Mouse (Mus musculus) gastrocnemius, postnatal 10 days (tissue): ENCODE results near the gene Fam122a. TPM values are rescaled to one million over a fixed set of nuclear protein-coding genes. Genes with fewer than 3 reads are reported as not detected.

ENCODE experiments used
- DNase-seq: peaks from one replicate; pipeline ENCODE4 v3.0.0; 2021; ENCODE audit warnings: mixed read lengths
- long read RNA-seq, 2 experiments: library from polyadenylated mRNA; stranded (forward); transcript quantifications; one replicate each; pipeline ENCODE4 v2.0.0; 2021
- total RNA-seq, 2 experiments: library from RNA; stranded (reverse); gene quantifications; 2 replicates each; pipeline ENCODE4 v1.2.3; 2021

The Fam122a gene
- total RNA-seq: 10 to 100 TPM; 20.3 to 22.8 TPM
- long read RNA-seq, experiment 1, transcript Fam122a-201 (1 exons, 855 nt): major isoform, 14 of 14 reads
- long read RNA-seq, experiment 1, partial matches to known transcripts: 0 of 14 reads
- long read RNA-seq, experiment 1, other reads (novel, unspliced or antisense): 0 of 14 reads
- long read RNA-seq, experiment 2, transcript Fam122a-201 (1 exons, 855 nt): major isoform, 21 of 21 reads
- long read RNA-seq, experiment 2, partial matches to known transcripts: 0 of 21 reads
- long read RNA-seq, experiment 2, other reads (novel, unspliced or antisense): 0 of 21 reads

- peak; percentile 94 for DNase-seq
Observed at GRCm38 (mm10) chr19:24476929-24477882, at the start of gene Fam122a. TSS of gene Fam122a (minus strand) at chr19:24477356.

GRCm38 (mm10) chr19:24523476-24524313 is 46.5 kb upstream of the Fam122a start:
- DNase-seq: no peak

- no peak for DNase-seq
Observed at GRCm38 (mm10) chr19:24521997-24522396, 44.8 kb upstream of the Fam122a start.

DNA sequence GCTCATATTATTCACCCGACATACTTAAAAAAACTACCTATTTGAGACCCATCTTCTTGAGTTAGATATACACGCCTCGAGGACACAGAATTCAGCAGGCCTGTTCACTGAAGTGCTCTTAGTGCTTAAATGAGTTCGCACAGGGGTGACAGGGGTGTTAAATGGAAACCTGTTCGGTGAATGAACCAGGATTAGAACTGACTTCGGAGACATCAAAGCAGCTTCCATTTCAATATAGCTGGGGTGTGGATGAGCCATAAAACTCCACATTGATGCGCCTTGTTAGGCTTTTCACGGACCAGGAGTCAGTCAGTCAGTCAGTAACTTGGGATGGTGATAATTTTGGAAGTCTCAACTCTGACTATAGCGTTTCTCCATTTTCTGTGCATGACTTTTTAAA is 44.0 kb upstream of the Fam122a start:
- DNase-seq: no peak

- DNase-seq: no peak
Observed at GRCm38 (mm10) chr19:24519732-24520409, 42.7 kb upstream of the Fam122a start.

- DNase-seq: no peak
Observed at GRCm38 (mm10) chr19:24518384-24518783, 41.2 kb upstream of the Fam122a start.

GRCm38 (mm10) chr19:24517057-24517456 is 39.9 kb upstream of the Fam122a start:
- DNase-seq: no peak

DNA sequence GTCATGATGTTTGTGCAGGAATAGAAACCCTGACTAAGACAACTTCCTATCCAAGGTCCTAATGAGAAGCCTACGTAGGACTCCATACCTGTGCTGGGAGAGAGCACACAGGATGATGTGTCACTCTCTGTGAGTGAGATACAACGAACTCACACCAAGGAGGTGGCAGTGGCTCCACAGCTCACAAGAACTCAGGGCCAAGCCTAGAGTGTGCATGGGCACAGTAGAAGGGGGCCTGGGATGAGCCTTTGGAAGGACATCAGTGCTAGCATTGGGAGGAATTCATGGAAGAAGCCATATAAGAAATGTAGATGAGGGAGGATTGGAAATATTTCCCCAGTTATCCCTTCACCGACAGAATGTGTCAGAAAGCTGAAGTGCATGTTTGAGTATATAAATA is 38.8 kb upstream of the Fam122a start:
- DNase-seq: no peak

- DNase-seq: no peak
Observed at GRCm38 (mm10) chr19:24514661-24515642, 37.8 kb upstream of the Fam122a start.

- DNase-seq: no peak
Observed at GRCm38 (mm10) chr19:24513105-24513843, 36.1 kb upstream of the Fam122a start.

DNA sequence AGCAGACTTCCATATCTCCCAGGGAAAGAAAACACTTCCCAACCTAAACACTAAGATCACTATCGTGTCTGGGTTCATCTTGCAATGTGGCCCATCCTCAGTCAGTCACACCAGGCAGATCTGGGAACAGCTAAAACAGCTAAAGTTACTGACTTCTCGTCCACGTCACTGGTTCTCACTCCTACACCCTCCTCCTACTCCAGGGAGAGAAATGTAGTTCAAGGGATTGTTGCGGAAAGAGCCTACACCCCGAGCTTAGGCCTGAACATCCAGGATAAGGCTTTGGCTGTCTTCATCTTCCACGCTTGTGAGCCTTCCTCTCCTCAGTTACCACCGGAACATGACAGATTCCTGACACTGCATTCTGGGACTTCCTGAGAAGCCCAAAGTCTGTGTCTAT is 34.8 kb upstream of the Fam122a start:
- no peak for DNase-seq

DNA sequence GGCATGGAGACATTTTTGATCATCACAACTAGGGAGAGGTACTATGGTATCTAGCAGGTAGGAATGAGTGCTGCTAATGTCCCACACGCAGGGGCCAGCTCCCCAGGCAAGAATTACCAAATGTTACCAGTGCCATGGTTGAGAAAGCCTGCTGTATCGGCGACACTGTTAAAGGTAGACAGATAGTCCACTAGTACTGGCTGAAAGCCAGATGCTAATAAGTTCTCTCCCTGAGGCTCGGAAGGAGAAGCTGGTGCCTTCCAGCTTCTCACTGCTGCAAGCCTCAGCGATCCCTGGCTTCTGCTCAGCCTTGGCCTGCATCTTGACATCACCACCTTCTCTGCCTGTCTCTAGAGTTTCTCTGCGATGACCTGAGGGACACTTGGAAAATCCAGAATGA is 32.2 kb upstream of the Fam122a start:
- no peak for DNase-seq

GRCm38 (mm10) chr19:24508087-24508767 is 31.1 kb upstream of the Fam122a start:
- DNase-seq: no peak

DNA sequence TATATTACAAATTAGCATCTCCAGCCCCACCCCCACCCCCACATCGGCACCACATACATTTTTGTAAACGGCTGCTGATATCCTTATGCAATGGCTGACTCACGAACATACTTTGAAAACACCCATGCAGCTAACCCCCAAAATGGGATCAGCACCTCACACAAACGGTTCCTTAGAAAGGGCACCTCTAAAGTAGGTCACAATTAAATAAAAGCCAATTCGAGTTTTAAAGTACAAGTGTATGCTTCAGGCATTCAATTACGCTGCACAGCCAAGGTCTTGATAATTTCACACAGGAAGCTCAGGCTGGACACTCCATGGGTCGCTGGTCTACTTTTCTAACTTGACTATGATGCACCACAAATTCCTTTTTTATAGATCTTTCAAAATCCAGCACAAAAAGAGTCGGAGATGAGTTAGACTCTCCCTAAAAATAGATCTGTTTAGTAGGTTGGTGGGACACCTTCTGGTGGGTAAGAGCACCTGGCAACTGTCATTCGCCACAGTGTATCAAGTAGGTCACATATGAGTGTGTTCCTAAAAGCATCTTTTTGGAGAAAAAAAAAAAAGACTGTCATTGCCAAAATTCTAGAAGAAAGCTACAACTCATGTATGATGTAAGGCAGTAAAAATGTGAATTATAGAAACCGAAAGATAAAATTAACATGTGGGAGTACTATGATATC is 25.7 kb upstream of the Fam122a start:
- no peak for DNase-seq

DNA sequence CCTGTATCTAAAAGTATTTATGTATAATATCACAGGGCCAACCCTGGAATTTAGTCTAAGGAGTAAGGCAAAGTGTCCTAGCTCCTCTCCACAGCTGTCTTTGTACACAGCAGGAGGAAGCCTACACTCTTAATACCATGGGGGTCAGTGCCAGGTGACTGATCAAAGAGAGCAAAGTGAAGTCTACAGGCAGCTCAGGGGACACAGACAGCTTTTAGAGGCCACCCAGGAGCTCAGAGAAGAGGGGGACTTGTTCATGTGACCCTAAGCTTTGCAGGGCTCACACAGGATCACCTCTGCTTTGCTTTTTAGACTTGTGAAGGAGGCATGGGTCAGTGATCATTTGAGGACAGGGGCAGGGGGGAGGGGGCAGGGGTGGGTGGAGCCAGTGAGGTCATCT is 24.4 kb upstream of the Fam122a start:
- DNase-seq: no peak

- DNase-seq: no peak
Observed at GRCm38 (mm10) chr19:24500431-24500830, 23.3 kb upstream of the Fam122a start.

- no peak for DNase-seq
Observed at GRCm38 (mm10) chr19:24499291-24499690, 22.1 kb upstream of the Fam122a start.

- DNase-seq: no peak
Observed at GRCm38 (mm10) chr19:24493887-24494286, 16.7 kb upstream of the Fam122a start.

DNA sequence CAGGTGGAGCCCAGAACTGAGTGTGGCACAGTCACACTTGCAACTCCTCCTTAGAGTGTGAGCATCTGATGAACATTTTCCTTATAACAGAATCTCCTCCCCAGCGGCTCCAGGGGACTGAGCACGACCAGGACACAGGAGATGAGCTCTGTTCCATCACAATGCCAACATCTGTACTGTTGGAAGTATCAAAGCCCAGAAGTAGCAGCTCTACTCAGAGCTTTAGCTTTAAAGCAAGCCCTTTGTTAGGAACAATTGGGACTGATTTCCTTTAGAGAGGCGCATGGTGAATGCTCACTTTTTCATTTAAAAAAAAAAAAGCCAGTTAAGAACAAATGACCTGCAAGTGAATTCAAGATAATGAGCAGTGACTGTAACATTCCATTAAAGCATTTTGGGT is 14.7 kb upstream of the Fam122a start:
- no peak for DNase-seq
